Mouse (Mus musculus): Measurements from ENCODE around the gene Mtss1l. TPM values are rescaled to one million over a fixed set of nuclear protein-coding genes. Genes with fewer than 3 reads are reported as not detected.

The Mtss1l gene
- polyA plus RNA-seq (2015; fragmentation: Nextera tagmentation; extraction: Ambion mirVana) = 13.2 and 15.5 TPM in 2 replicates

- H3K4me2 ChIP-seq (ENCODE audit: low read depth, low read length) = peak within 1 kb of the TSS; percentile 90
- peak within 1 kb of the TSS; percentile 85 for H3K4me3 ChIP-seq (ENCODE audit: low read length)
- H3K4me1 ChIP-seq (replicated peaks; ENCODE audit: control insufficient read depth, insufficient read depth, low read length) = peaks cover 87% of the 10 kb centered on the region
- 4% methylated on average over 56 of the region's 75 CpGs for WGBS
- peak; percentile 83 for ATAC-seq (ENCODE audit: low read depth)
- no peaks in the 10 kb centered on the region for H3K36me3 ChIP-seq (ENCODE audit: control insufficient read depth, insufficient read depth, low read length)
- no peaks in the 10 kb centered on the region for H3K27me3 ChIP-seq (ENCODE audit: control insufficient read depth, insufficient read depth, low read depth, low read length)
- peak within 1 kb of the TSS; percentile 98 for H3K27ac ChIP-seq (ENCODE audit: low read length)
- H3K9me3 ChIP-seq (ENCODE audit: control insufficient read depth, low read length) = no peaks in the 10 kb centered on the region
- H3K9ac ChIP-seq (ENCODE audit: low read length) = peak within 1 kb of the TSS; percentile 97
Measured at GRCm38 (mm10) chr8:110720685-110721598, at the start of gene Mtss1l. Mtss1l (plus strand) TSS chr8:110721476.

GRCm38 (mm10) chr8:110672133-110672532 lies 49.1 kb upstream of the Mtss1l start:
- no peaks in the 10 kb centered on the region for H3K9me3 ChIP-seq (ENCODE audit: control insufficient read depth, low read length)
- peak; percentile 52 for ATAC-seq (ENCODE audit: low read depth)
- peaks cover 3% of the 10 kb centered on the region; the same call in 1 of the 2 replicates for H3K36me3 ChIP-seq (ENCODE audit: control insufficient read depth, insufficient read depth, low read length)
- peak overlapping the region; percentile 2; the same call in 1 of the 2 replicates for H3K4me2 ChIP-seq (ENCODE audit: low read depth, low read length)
- no peaks in the 10 kb centered on the region for H3K27me3 ChIP-seq (ENCODE audit: control insufficient read depth, insufficient read depth, low read depth, low read length)
- peak overlapping the region; percentile 84 for H3K27ac ChIP-seq (ENCODE audit: low read length)
- 69% methylated on average over 2 of the region's 2 CpGs for WGBS
- no peak overlapping the region for H3K4me3 ChIP-seq (ENCODE audit: low read length)
- H3K4me1 ChIP-seq (replicated peaks; ENCODE audit: control insufficient read depth, insufficient read depth, low read length) = peaks cover 30% of the 10 kb centered on the region
- 0 out of 2 replicates have a peak overlapping the region, but pooled peaks have one; percentile 12 for H3K9ac ChIP-seq (ENCODE audit: low read length)

- H3K9me3 ChIP-seq (ENCODE audit: control insufficient read depth, low read length) = no peaks in the 10 kb centered on the region
- WGBS = 44% methylated on average over 2 of the region's 2 CpGs
- peaks cover 3% of the 10 kb centered on the region; the same call in 1 of the 2 replicates for H3K36me3 ChIP-seq (ENCODE audit: control insufficient read depth, insufficient read depth, low read length)
- no peaks in the 10 kb centered on the region for H3K27me3 ChIP-seq (ENCODE audit: control insufficient read depth, insufficient read depth, low read depth, low read length)
- no peak overlapping the region for H3K4me2 ChIP-seq (ENCODE audit: low read depth, low read length)
- peak overlapping the region; percentile 84 for H3K27ac ChIP-seq (ENCODE audit: low read length)
- no peak overlapping the region for H3K4me3 ChIP-seq (ENCODE audit: low read length)
- H3K4me1 ChIP-seq (replicated peaks; ENCODE audit: control insufficient read depth, insufficient read depth, low read length) = peaks cover 30% of the 10 kb centered on the region
- ATAC-seq (ENCODE audit: low read depth) = no peak
- H3K9ac ChIP-seq (ENCODE audit: low read length) = 0 out of 2 replicates have a peak overlapping the region, but pooled peaks have one; percentile 12
Measured at GRCm38 (mm10) chr8:110673168-110673567, 48.1 kb upstream of the Mtss1l start.

GRCm38 (mm10) chr8:110674589-110674988 lies 46.7 kb upstream of the Mtss1l start:
- Histone ChIP-seq H3K27me3 (ENCODE audit: control insufficient read depth, insufficient read depth, low read depth, low read length) (no peaks in the 10 kb centered on the region), H3K4me3 (ENCODE audit: low read length) (no peak overlapping the region), H3K36me3 (ENCODE audit: control insufficient read depth, insufficient read depth, low read length) (peaks cover 3% of the 10 kb centered on the region; the same call in 1 of the 2 replicates), H3K9ac (ENCODE audit: low read length) (no peak overlapping the region), H3K27ac (ENCODE audit: low read length) (no peak overlapping the region), H3K4me1 (replicated peaks; ENCODE audit: control insufficient read depth, insufficient read depth, low read length) (peaks cover 30% of the 10 kb centered on the region), H3K4me2 (ENCODE audit: low read depth, low read length) (no peak overlapping the region), H3K9me3 (ENCODE audit: control insufficient read depth, low read length) (no peaks in the 10 kb centered on the region)
- 96% methylated on average over 1 of the region's 1 CpGs for WGBS
- ATAC-seq (ENCODE audit: low read depth) = no peak

GRCm38 (mm10) chr8:110676702-110677101 lies 44.6 kb upstream of the Mtss1l start:
- Histone ChIP-seq H3K36me3 (ENCODE audit: control insufficient read depth, insufficient read depth, low read length) (peaks cover 3% of the 10 kb centered on the region; the same call in 1 of the 2 replicates), H3K4me3 (ENCODE audit: low read length) (no peak overlapping the region), H3K27ac (ENCODE audit: low read length) (peak overlapping the region; percentile 77), H3K4me2 (ENCODE audit: low read depth, low read length) (no peak overlapping the region), H3K9ac (ENCODE audit: low read length) (no peak overlapping the region), H3K4me1 (replicated peaks; ENCODE audit: control insufficient read depth, insufficient read depth, low read length) (peaks cover 15% of the 10 kb centered on the region), H3K27me3 (ENCODE audit: control insufficient read depth, insufficient read depth, low read depth, low read length) (no peaks in the 10 kb centered on the region), H3K9me3 (ENCODE audit: control insufficient read depth, low read length) (no peaks in the 10 kb centered on the region)
- WGBS = 43% methylated on average over 5 of the region's 5 CpGs
- peak; percentile 83 for ATAC-seq (ENCODE audit: low read depth)

- Histone ChIP-seq H3K9ac (ENCODE audit: low read length) (no peak overlapping the region), H3K27me3 (ENCODE audit: control insufficient read depth, insufficient read depth, low read depth, low read length) (no peaks in the 10 kb centered on the region), H3K4me3 (ENCODE audit: low read length) (no peak overlapping the region), H3K4me2 (ENCODE audit: low read depth, low read length) (no peak overlapping the region), H3K4me1 (replicated peaks; ENCODE audit: control insufficient read depth, insufficient read depth, low read length) (peaks cover 14% of the 10 kb centered on the region), H3K9me3 (ENCODE audit: control insufficient read depth, low read length) (no peaks in the 10 kb centered on the region), H3K27ac (ENCODE audit: low read length) (peak overlapping the region; percentile 51), H3K36me3 (ENCODE audit: control insufficient read depth, insufficient read depth, low read length) (no peaks in the 10 kb centered on the region; the same call in 1 of the 2 replicates)
- no peak for ATAC-seq (ENCODE audit: low read depth)
- WGBS = 79% methylated on average over 5 of the region's 5 CpGs
Measured at GRCm38 (mm10) chr8:110677174-110677660, 44.1 kb upstream of the Mtss1l start.

- WGBS = 42% methylated on average over 3 of the region's 3 CpGs
- ATAC-seq (ENCODE audit: low read depth) = no peak
- no peak overlapping the region; the same call in 1 of the 2 replicates for H3K27ac ChIP-seq (ENCODE audit: low read length)
Measured at GRCm38 (mm10) chr8:110678989-110679388, 42.3 kb upstream of the Mtss1l start.

GRCm38 (mm10) chr8:110687726-110688125 lies 33.5 kb upstream of the Mtss1l start:
- peak; percentile 95 for ATAC-seq (ENCODE audit: low read depth)
- Histone ChIP-seq H3K9ac (ENCODE audit: low read length) (no peak overlapping the region; the same call in 1 of the 2 replicates), H3K36me3 (ENCODE audit: control insufficient read depth, insufficient read depth, low read length) (no peaks in the 10 kb centered on the region), H3K27ac (ENCODE audit: low read length) (peak overlapping the region; percentile 75), H3K4me2 (ENCODE audit: low read depth, low read length) (no peak overlapping the region), H3K4me1 (replicated peaks; ENCODE audit: control insufficient read depth, insufficient read depth, low read length) (peaks cover 24% of the 10 kb centered on the region), H3K9me3 (ENCODE audit: control insufficient read depth, low read length) (no peaks in the 10 kb centered on the region), H3K4me3 (ENCODE audit: low read length) (no peak overlapping the region), H3K27me3 (ENCODE audit: control insufficient read depth, insufficient read depth, low read depth, low read length) (no peaks in the 10 kb centered on the region)
- WGBS = 50% methylated on average over 5 of the region's 5 CpGs

More at GRCm38 (mm10) chr8:110678989-110679388, 42.3 kb upstream of the Mtss1l start:
- Histone ChIP-seq H3K4me3 (ENCODE audit: low read length) (no peak overlapping the region), H3K4me1 (replicated peaks; ENCODE audit: control insufficient read depth, insufficient read depth, low read length) (peaks cover 2% of the 10 kb centered on the region; the same call in 1 of the 2 replicates), H3K36me3 (ENCODE audit: control insufficient read depth, insufficient read depth, low read length) (no peaks in the 10 kb centered on the region), H3K9me3 (ENCODE audit: control insufficient read depth, low read length) (no peaks in the 10 kb centered on the region), H3K27me3 (ENCODE audit: control insufficient read depth, insufficient read depth, low read depth, low read length) (no peaks in the 10 kb centered on the region), H3K9ac (ENCODE audit: low read length) (no peak overlapping the region), H3K4me2 (ENCODE audit: low read depth, low read length) (no peak overlapping the region)

- H3K4me3 ChIP-seq (ENCODE audit: low read length) = no peak overlapping the region
- no peaks in the 10 kb centered on the region for H3K36me3 ChIP-seq (ENCODE audit: control insufficient read depth, insufficient read depth, low read length)
- H3K9me3 ChIP-seq (ENCODE audit: control insufficient read depth, low read length) = no peaks in the 10 kb centered on the region
- ATAC-seq (ENCODE audit: low read depth) = peak; percentile 32
- WGBS = 72% methylated on average over 9 of the region's 9 CpGs
- H3K4me2 ChIP-seq (ENCODE audit: low read depth, low read length) = no peak overlapping the region
- peak overlapping the region; percentile 83 for H3K27ac ChIP-seq (ENCODE audit: low read length)
- peaks cover 29% of the 10 kb centered on the region for H3K4me1 ChIP-seq (replicated peaks; ENCODE audit: control insufficient read depth, insufficient read depth, low read length)
- H3K9ac ChIP-seq (ENCODE audit: low read length) = no peak overlapping the region
- no peaks in the 10 kb centered on the region for H3K27me3 ChIP-seq (ENCODE audit: control insufficient read depth, insufficient read depth, low read depth, low read length)
Measured at GRCm38 (mm10) chr8:110689961-110690360, 31.3 kb upstream of the Mtss1l start.

Data from lung, embryonic 16.5 days (tissue).